Mouse (Mus musculus) liver, embryonic 16.5 days (tissue): ENCODE results near the gene Flna. TPM values are rescaled to one million over a fixed set of nuclear protein-coding genes. Genes with fewer than 3 reads are reported as not detected.

Source experiments
- ATAC-seq: fragments of 200-750 bp; cut with Nextera tagmentation; 2 replicates; pipeline ENCODE4 v1.8.0; 2017; ENCODE audit warnings: low read depth, mild to moderate bottlenecking, moderate number of reproducible peaks, moderate library complexity
- H3K27ac ChIP-seq: fragments of 300-500 bp; sonication (generic); 2 replicates; pipeline ENCODE4 v1.5.1; 2014; ENCODE audit warnings: mild to moderate bottlenecking, low read length
- H3K27me3 ChIP-seq: fragments of 300-500 bp; sonication (generic); 2 replicates; pipeline ENCODE4 v1.6.1; 2014; ENCODE audit warnings: low read depth, low read length, mixed read lengths; ENCODE audit not compliant: control insufficient read depth, insufficient read depth
- H3K36me3 ChIP-seq: fragments of 300-500 bp; sonication (generic); 2 replicates; pipeline ENCODE4 v1.6.1; 2014; ENCODE audit warnings: mild to moderate bottlenecking; ENCODE audit not compliant: control insufficient read depth, insufficient read depth
- H3K4me1 ChIP-seq: fragments of 300-500 bp; sonication (generic); 2 replicates; pipeline ENCODE4 v1.6.1; 2014; ENCODE audit warnings: low read depth, low read length, mixed read lengths; ENCODE audit not compliant: control insufficient read depth
- H3K4me2 ChIP-seq: fragments of 300-500 bp; sonication (generic); 2 replicates; pipeline ENCODE4 v1.6.1; 2014; ENCODE audit warnings: low read depth, low read length, mixed read lengths
- H3K4me3 ChIP-seq: fragments of 300-500 bp; sonication (generic); 2 replicates; pipeline ENCODE4 v1.5.1; 2014; ENCODE audit warnings: low read depth, mild to moderate bottlenecking, low read length
- H3K9ac ChIP-seq: fragments of 300-500 bp; sonication (generic); 2 replicates; pipeline ENCODE4 v1.6.1; 2014; ENCODE audit warnings: low read depth, low read length
- H3K9me3 ChIP-seq: fragments of 300-500 bp; sonication (generic); replicated peaks from 2 replicates; pipeline ENCODE4 v1.6.1; 2016; ENCODE audit warnings: low read length; ENCODE audit not compliant: control insufficient read depth
- WGBS: fragments of 180-500 bp; shearing (Covaris S2); extraction: QIAGEN DNeasy Blood & Tissue Kit; methylation state at CpG from one replicate; pipeline ENCODE4 v1.1.7; 2014; ENCODE audit not compliant: insufficient replicate concordance; 5-methylcytosine and 5-hydroxymethylcytosine counted together
- polyA plus RNA-seq: library from polyadenylated mRNA; unstranded; fragments of >200 nt; fragmentation: Nextera tagmentation; extraction: Ambion mirVana; gene quantifications from 2 replicates; pipeline ENCODE4 v1.2.1, GENCODE M21; 2015

The Flna gene
- polyA plus RNA-seq, 1 experiment from 2014 or later, result 53.3 TPM

DNA sequence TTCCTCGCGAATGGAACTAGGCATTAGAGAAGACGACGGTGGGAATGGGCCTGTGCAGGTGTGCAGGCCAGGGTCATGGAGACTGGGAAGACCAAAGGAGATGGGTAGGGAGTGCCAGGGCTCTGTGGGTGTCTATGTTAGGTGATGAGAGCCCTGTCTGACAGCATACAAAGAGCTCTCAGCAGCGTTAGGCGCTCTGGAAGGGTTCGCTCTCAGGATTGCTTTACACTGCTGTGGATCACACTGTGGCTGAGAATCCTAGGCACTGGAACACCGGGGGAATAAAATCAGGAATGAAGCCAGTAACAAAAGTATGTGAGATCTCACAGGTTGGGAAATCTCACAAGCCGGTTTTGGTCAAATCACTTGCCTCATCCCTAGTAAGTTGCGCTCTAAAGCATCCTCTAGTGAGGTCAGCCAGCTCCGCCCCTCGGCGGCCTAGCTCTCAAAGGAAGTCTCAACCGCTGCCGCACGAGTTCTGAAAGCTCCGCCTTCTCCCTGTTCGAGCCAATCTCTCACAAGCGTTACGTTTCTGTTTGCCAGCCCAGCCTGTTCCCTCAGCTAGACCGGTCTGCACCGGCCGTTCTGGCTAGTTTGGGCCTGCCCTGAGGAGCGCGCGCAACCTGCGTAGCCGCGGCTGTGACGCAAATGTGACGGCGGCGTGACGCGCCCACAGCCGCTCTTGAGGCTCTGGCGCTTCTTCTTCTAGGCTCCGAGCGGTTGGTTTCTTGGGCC, 4.7 kb upstream of the Flna start, which contains the start of gene Emd:
Gene Emd (plus strand): TSS at position 535 of the 735 bp plus-strand sequence.
- Histone ChIP-seq H3K9me3 (no peaks in the 10 kb centered on the region), H3K27ac (peak within 1 kb of the TSS; percentile 87), H3K9ac (peak within 1 kb of the TSS; percentile 81), H3K4me3 (peak within 1 kb of the TSS; percentile 74), H3K27me3 (no peaks in the 10 kb centered on the region; the same call in 1 of the 2 replicates), H3K4me2 (peak within 1 kb of the TSS; percentile 80), H3K36me3 (peaks cover 4% of the 10 kb centered on the region; the same call in 1 of the 2 replicates), H3K4me1 (peaks cover 4% of the 10 kb centered on the region; the same call in 1 of the 2 replicates)
- peak; percentile 99 for ATAC-seq
- 33% methylated on average over 39 of the region's 39 CpGs for WGBS

DNA sequence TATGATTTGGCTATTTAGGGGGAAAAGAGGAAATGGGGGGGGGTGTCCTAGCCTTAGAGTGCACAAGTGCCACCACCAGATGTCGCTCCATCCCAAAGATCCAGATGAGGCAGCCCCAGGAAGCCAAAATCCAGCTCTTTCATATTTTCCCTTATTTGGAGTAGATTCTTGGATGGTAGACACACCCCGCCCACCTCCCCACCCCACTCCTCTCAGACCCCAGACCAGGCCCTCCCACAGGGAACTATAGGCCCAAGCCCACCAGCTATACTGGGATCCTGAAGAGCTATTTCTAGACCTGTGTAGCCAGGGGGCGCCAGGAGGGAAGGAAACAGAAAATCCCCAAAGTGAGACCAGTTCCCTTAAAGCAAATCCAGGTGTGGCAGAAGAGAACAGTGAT, 969 bp downstream of the Flna start:
- no peak overlapping the region for H3K27ac ChIP-seq
- no peak overlapping the region for H3K4me2 ChIP-seq
- no peaks in the 10 kb centered on the region for H3K9me3 ChIP-seq
- H3K9ac ChIP-seq, result no peak overlapping the region
- H3K27me3 ChIP-seq, result no peaks in the 10 kb centered on the region; the same call in 1 of the 2 replicates
- H3K36me3 ChIP-seq, result no peaks in the 10 kb centered on the region
- no peak overlapping the region for H3K4me3 ChIP-seq
- no peak for ATAC-seq
- peaks cover 19% of the 10 kb centered on the region for H3K4me1 ChIP-seq
- WGBS, result 10% methylated on average over 3 of the region's 3 CpGs

DNA sequence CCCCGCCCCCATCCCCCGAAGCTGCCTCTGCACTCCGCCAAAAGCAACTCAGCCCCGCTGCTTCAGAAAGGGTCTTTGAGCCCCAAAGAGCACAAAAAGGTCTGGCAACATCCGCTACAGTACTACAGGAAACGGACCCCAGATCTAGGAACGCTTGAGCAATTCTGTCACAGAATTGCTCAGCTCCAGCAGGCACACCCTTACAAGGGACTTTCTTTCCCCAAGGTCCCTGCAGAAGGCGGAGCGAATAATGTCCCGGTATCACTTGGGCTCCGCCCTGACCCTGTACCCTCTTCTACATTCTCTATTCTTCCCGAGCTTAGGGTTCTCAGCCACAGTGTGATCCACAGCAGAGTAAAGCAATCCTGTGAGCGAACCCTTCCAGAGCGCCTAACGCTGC, 2.9 kb downstream of the Flna start:
- 23% methylated on average over 14 of the region's 15 CpGs for WGBS
- H3K4me1 ChIP-seq, result peaks cover 23% of the 10 kb centered on the region
- H3K27ac ChIP-seq, result peak overlapping the region; percentile 50; the same call in 1 of the 2 replicates
- ATAC-seq, result peak; percentile 9
- H3K27me3 ChIP-seq, result no peaks in the 10 kb centered on the region; the same call in 1 of the 2 replicates
- H3K4me2 ChIP-seq, result peak overlapping the region; percentile 91
- no peaks in the 10 kb centered on the region for H3K9me3 ChIP-seq
- H3K9ac ChIP-seq, result peak overlapping the region; percentile 28; the same call in 1 of the 2 replicates
- H3K4me3 ChIP-seq, result peak overlapping the region; percentile 63
- H3K36me3 ChIP-seq, result no peaks in the 10 kb centered on the region

DNA sequence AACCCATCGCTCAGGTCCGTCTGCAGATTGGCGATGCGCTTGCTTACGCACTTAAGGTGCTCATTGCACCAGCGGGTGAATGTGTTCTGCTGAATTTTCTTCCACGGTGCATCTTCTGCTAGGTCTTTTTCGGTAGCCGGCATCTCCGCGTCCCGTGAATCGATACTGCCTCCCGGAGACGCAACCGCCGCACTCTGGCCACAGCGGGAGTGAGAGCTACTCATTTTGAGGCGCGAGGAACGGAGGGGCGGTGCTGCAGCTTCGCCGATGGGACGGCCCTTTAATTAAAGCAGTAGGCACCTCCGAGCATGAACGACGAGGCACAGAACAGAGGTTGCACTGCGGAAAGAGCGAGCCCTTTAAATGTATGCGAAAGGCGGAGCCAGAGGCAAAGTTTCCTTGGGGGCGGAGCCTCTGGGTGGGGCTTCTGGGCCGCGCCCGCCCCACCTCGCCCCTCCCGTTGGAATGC, 3.4 kb downstream of the Flna start:
- Histone ChIP-seq H3K9me3 (no peaks in the 10 kb centered on the region), H3K27me3 (no peaks in the 10 kb centered on the region; the same call in 1 of the 2 replicates), H3K36me3 (no peaks in the 10 kb centered on the region), H3K9ac (peak overlapping the region; percentile 58), H3K4me2 (peak overlapping the region; percentile 91), H3K4me3 (peak overlapping the region; percentile 63), H3K27ac (peak overlapping the region; percentile 50), H3K4me1 (peaks cover 23% of the 10 kb centered on the region)
- peak; percentile 81 for ATAC-seq
- WGBS, result 24% methylated on average over 38 of the region's 38 CpGs

DNA sequence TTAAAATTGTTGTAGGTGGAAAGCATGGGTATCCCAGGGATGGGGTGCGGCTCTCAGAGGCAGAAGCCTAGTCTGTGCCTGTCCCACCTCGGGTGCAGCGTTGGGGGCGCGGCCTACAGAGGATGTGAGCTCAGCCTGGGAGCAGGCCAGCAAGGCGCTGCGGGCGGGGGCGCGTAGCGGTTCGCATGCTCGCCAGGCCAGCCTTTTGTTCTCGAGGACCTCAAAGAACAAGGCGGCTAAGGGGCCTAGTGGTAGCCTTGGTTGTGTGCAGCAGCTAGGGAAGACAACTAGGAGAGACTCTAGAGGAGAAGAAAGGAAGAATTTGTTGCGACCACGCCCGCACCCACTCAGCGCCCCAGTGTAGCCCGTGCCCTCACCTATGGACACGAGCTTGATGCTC, 3.9 kb downstream of the Flna start:
- H3K9me3 ChIP-seq, result no peaks in the 10 kb centered on the region
- peak; percentile 19; the same call in 1 of the 2 replicates for ATAC-seq
- H3K27ac ChIP-seq, result peak overlapping the region; percentile 5

DNA sequence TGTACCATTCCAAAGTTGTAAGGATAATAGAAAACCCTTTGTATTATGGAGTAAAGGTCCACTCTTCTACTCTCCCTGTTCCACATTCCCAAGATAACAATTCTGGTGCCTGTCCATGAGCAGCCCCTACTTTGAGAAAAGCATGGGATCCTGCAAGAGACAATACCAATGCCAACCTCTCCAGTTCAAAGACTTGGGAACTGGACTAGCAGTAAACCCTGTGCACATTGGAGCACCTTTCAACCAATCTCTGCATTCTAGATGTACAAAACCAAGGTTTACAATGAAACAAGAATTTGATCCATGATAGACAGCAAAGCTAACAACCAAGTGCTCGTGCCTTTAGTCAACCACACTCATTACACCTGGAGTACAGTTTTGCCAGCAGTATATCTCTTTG, 4.5 kb downstream of the Flna start:
- Histone ChIP-seq H3K4me1 (peaks cover 23% of the 10 kb centered on the region), H3K4me3 (peak overlapping the region; percentile 63), H3K9ac (no peak overlapping the region), H3K27ac (0 out of 2 replicates have a peak overlapping the region, but pooled peaks have one; percentile 5), H3K4me2 (peak overlapping the region; percentile 91), H3K36me3 (no peaks in the 10 kb centered on the region), H3K27me3 (no peaks in the 10 kb centered on the region; the same call in 1 of the 2 replicates), H3K9me3 (no peaks in the 10 kb centered on the region)
- no peak for ATAC-seq
- WGBS, result 24% methylated on average over 1 of the region's 1 CpGs

More for the DNA sequence above, 3.9 kb downstream of the Flna start:
- no peaks in the 10 kb centered on the region for H3K36me3 ChIP-seq
- H3K4me1 ChIP-seq, result peaks cover 23% of the 10 kb centered on the region
- H3K27me3 ChIP-seq, result no peaks in the 10 kb centered on the region; the same call in 1 of the 2 replicates
- WGBS, result 17% methylated on average over 21 of the region's 21 CpGs
- H3K4me2 ChIP-seq, result peak overlapping the region; percentile 91
- H3K9ac ChIP-seq, result peak overlapping the region; percentile 58
- H3K4me3 ChIP-seq, result peak overlapping the region; percentile 63

DNA sequence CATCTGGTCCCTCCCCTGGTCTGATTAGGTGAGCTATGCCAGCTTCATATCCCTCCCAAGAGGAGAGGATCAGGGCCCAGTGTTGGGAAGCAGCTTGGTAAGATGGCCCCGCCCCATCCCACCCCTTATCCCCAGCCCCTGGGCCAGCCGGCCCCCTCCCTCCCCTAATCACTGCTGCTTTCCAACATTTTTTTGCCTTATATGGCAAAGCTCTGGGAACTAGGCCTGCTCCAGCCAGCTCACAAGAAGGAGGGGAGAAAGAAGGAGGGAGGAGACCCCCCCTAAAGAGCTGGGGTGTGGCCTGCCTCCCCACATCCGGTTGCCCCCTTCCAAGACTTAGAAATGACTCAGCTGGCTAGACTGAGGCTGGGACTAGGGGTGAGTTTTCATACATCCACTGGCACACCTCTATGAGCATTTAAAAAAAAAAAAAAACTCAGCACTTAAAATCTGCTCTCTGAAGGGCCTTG, 5.0 kb downstream of the Flna start:
- Histone ChIP-seq H3K36me3 (no peaks in the 10 kb centered on the region), H3K4me2 (peak overlapping the region; percentile 42), H3K27me3 (no peaks in the 10 kb centered on the region; the same call in 1 of the 2 replicates), H3K4me3 (peak overlapping the region; percentile 63), H3K9ac (no peak overlapping the region), H3K4me1 (peaks cover 23% of the 10 kb centered on the region), H3K27ac (0 out of 2 replicates have a peak overlapping the region, but pooled peaks have one; percentile 33), H3K9me3 (no peaks in the 10 kb centered on the region)
- WGBS, result 19% methylated on average over 3 of the region's 3 CpGs
- ATAC-seq, result no peak; the same call in 1 of the 2 replicates

DNA sequence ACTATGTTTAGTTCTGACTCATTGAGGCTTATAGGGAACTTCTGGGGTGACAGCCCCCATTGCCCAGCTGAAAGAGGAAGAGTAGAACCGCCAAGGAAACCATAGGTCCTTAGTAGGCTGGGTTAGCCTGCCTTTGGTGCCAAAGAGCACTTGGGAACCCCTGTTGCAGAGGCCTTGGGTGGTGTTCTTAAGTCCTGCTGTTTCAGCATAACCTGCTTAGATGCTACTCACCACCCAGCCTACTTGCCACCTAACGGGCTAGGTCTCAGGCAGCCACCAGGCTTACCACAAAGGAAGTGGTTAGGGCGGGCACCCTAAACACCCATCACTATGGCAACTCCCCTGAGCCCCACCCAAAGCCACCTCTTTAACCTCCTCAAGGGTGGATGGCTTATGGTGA, 5.8 kb downstream of the Flna start:
- peak overlapping the region; percentile 37; the same call in 1 of the 2 replicates for H3K27ac ChIP-seq
- no peaks in the 10 kb centered on the region for H3K9me3 ChIP-seq
- H3K9ac ChIP-seq, result no peak overlapping the region
- no peaks in the 10 kb centered on the region for H3K27me3 ChIP-seq
- H3K4me2 ChIP-seq, result peak overlapping the region; percentile 42
- WGBS, result 18% methylated on average over 3 of the region's 3 CpGs
- H3K4me1 ChIP-seq, result peaks cover 20% of the 10 kb centered on the region
- ATAC-seq, result peak; percentile 46
- no peaks in the 10 kb centered on the region; the same call in 1 of the 2 replicates for H3K36me3 ChIP-seq
- peak overlapping the region; percentile 35 for H3K4me3 ChIP-seq
